Mouse (Mus musculus) brain, embryonic 18.5 days (tissue): Measurements from ENCODE around the gene Frmpd3.
A peak's percentile ranks its signal among the peaks of the same experiment; 100 is the strongest.

Experiments
- DNase-seq: peaks from one replicate; pipeline ENCODE4 v3.0.0-alpha.2; 2012; ENCODE audit warnings: low read depth, low spot score

The Frmpd3 gene

DNA sequence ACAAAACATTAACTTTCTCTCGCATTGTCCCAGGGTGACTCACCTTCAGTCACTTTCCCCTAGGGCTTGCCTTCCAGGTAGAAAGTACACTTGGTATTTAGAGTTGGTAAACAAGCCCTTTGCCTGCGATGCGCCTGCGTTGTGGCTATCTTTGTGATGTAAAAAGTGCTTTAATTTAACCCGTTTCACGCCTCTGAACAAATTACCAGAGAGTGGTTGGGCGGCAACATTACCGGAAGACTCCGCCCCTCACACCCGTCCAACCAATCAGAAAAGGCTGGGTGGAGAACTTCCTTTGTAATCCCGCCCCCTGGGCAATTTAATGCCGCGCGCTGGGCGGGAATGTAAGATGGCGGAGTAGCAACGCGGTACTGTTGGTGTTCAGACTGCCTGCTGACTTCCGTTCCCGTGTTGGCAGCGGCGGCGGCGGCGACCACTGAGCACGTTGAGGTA, 114.2 kb downstream of the Frmpd3 start, which contains the start of gene Prps1:
Gene Prps1, plus strand, starts transcription at position 335 of the 453 bp plus-strand sequence.
- peak; percentile 78 for DNase-seq

- DNase-seq = no peak
Measured at GRCm38 (mm10) chrX:140456751-140457491, 114.9 kb downstream of the Frmpd3 start.

DNA sequence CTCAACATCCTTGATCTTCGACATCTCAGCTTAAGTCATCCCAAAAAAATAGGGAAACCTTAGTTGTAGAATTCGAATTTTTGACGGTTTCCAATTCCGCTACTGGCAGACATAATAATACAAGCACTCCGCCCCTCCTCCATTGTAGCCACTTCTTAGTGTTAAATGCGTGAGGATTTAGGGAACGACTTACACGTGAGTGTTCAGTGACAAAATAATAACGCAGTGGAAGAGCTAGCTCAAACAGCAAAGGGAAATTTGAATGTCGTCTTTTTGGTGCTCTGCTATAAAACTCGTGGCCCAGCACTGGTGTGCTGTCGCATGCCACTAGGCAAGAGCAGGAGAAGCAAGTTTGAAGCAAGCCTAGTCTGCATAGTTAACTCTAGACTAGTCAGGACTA, 115.4 kb downstream of the Frmpd3 start:
- no peak for DNase-seq

GRCm38 (mm10) chrX:140478231-140478630, 136.2 kb downstream of the Frmpd3 start:
- no peak for DNase-seq

- DNase-seq = no peak
Measured at GRCm38 (mm10) chrX:140479171-140479570, 137.1 kb downstream of the Frmpd3 start.
